26 mouse cellular contexts compared by ENCODE assay signal in genomic region chr6:72206021-72206420, GRCm38 (mm10). TPM values are rescaled to one million over a fixed set of nuclear protein-coding genes. Genes with fewer than 3 reads are reported as not detected.
DNase-seq lines count a peak whose midpoint lies in the region; ATAC-seq lines count a peak whose summit lies in the region.
"Had no signal": no experiment of that assay in that cellular context is flagged by ENCODE, and none has a peak within 500 bp of the region (broad histone marks: within the 10 kb centered on the region; RNA-seq: fewer than 3 reads in every experiment).

No protein-coding gene starts in this region.

- WGBS in heart, embryonic 10.5 days, result 80% methylated on average over 9 of the region's 9 CpGs
- 28% methylated on average over 9 of the region's 9 CpGs for WGBS in limb, embryonic 11.5 days
- WGBS in hindbrain, embryonic 11.5 days, result 78% methylated on average over 8 of the region's 9 CpGs

- H3K4me2 ChIP-seq in limb, embryonic 11.5 days (ENCODE audit: low read depth, severe bottlenecking), result no peak overlapping the region
- no peak overlapping the region for H3K4me2 ChIP-seq in hindbrain, embryonic 11.5 days (replicated peaks; ENCODE audit: low read depth, low read length)
- H3K4me2 ChIP-seq: embryonic facial prominence, embryonic 12.5 days; embryonic facial prominence, embryonic 15.5 days; forebrain, embryonic 13.5 days; heart, embryonic 11.5 days; hindbrain, embryonic 14.5 days had no signal

- no peak overlapping the region for H3K9ac ChIP-seq in limb, embryonic 11.5 days (ENCODE audit: low read length)
- H3K9ac ChIP-seq in hindbrain, embryonic 11.5 days (ENCODE audit: low read depth, low read length), result no peak overlapping the region
- H3K9ac ChIP-seq: embryonic facial prominence, embryonic 12.5 days; embryonic facial prominence, embryonic 15.5 days; forebrain, embryonic 13.5 days; forebrain, postnatal 0 days; hindbrain, embryonic 14.5 days had no signal

- no peak overlapping the region for H3K4me3 ChIP-seq in heart, embryonic 10.5 days
- H3K4me3 ChIP-seq in limb, embryonic 11.5 days (ENCODE audit: low read depth, low read length), result no peak overlapping the region
- no peak overlapping the region for H3K4me3 ChIP-seq in hindbrain, embryonic 11.5 days (ENCODE audit: low read depth, low read length)
- H3K4me3 ChIP-seq: embryonic facial prominence, embryonic 12.5 days; embryonic facial prominence, embryonic 15.5 days; erythroblast, embryonic 14.5 days; forebrain, embryonic 13.5 days; heart, adult 2 months had no signal

- H3K27me3 ChIP-seq in heart, embryonic 10.5 days (ENCODE audit: insufficient read depth, poor library complexity, severe bottlenecking), result peaks cover 9% of the 10 kb centered on the region
- no peaks in the 10 kb centered on the region for H3K27me3 ChIP-seq in limb, embryonic 11.5 days (ENCODE audit: control insufficient read depth, insufficient read depth, low read length)
- no peaks in the 10 kb centered on the region for H3K27me3 ChIP-seq in hindbrain, embryonic 11.5 days (ENCODE audit: control insufficient read depth, insufficient read depth, low read length)
- H3K27me3 ChIP-seq: embryonic facial prominence, embryonic 15.5 days; forebrain, embryonic 13.5 days had no signal

- peak; percentile 42; the same call in 1 of the 2 replicates for ATAC-seq in limb, embryonic 11.5 days (ENCODE audit: insufficient number of reproducible peaks, low FRiP score, low TSS enrichment, low read depth)
- ATAC-seq in erythroblast, adult 5-6 weeks (replicated peaks; ENCODE audit: low FRiP score, poor library complexity, severe bottlenecking), result no peak
- no peak for ATAC-seq in hindbrain, embryonic 11.5 days (ENCODE audit: low FRiP score)
- ATAC-seq: CD4-positive, CD25-positive, alpha-beta regulatory T cell, adult 4 months; forebrain, embryonic 13.5 days; forebrain, postnatal 0 days; hindbrain, postnatal 0 days; inflammation-experienced regulatory T-cells, adult 6 months; intestine, embryonic 16.5 days had no signal

- H3K9me3 ChIP-seq in heart, embryonic 10.5 days, result no peaks in the 10 kb centered on the region
- H3K9me3 ChIP-seq in limb, embryonic 11.5 days (ENCODE audit: control insufficient read depth, low read length), result no peaks in the 10 kb centered on the region
- no peaks in the 10 kb centered on the region for H3K9me3 ChIP-seq in hindbrain, embryonic 11.5 days (ENCODE audit: control insufficient read depth, low read length)
- H3K9me3 ChIP-seq: embryonic facial prominence, embryonic 12.5 days; embryonic facial prominence, embryonic 15.5 days; forebrain, embryonic 13.5 days had no signal

- H3K27ac ChIP-seq in heart, embryonic 10.5 days, result peak overlapping the region; percentile 23; the same call in 1 of the 2 replicates
- H3K27ac ChIP-seq in limb, embryonic 11.5 days (replicated peaks; ENCODE audit: low read depth, low read length), result no peak overlapping the region
- no peak overlapping the region for H3K27ac ChIP-seq in hindbrain, embryonic 11.5 days (ENCODE audit: low read depth, low read length)
- H3K27ac ChIP-seq: embryonic facial prominence, embryonic 12.5 days; embryonic facial prominence, embryonic 15.5 days; forebrain, embryonic 13.5 days; heart, adult 2 months; hindbrain, embryonic 14.5 days; hindbrain, postnatal 0 days had no signal

- H3K4me1 ChIP-seq in heart, embryonic 10.5 days, result peaks cover 46% of the 10 kb centered on the region
- peaks cover 16% of the 10 kb centered on the region for H3K4me1 ChIP-seq in limb, embryonic 11.5 days (ENCODE audit: control insufficient read depth, insufficient read depth, low read length)
- H3K4me1 ChIP-seq in hindbrain, embryonic 11.5 days (replicated peaks; ENCODE audit: control insufficient read depth, insufficient read depth, low read length), result 0 out of 2 replicates have a peak, but pooled peaks cover 2% of the 10 kb centered on the region

- DNase-seq in heart, embryonic 10.5 days (ENCODE audit: low spot score), result no peak
- DNase-seq in heart, adult 11 months, result no peak
- DNase-seq in forelimb bud, embryonic 11.5 days (ENCODE audit: low read depth, low spot score), result peak; percentile 58
- no peak for DNase-seq in limb, embryonic 11.5 days (ENCODE audit: low spot score)
- no peak for DNase-seq in hindbrain, embryonic 11.5 days (ENCODE audit: low spot score)
- DNase-seq: cerebellum, adult 11 months; cerebellum, adult 2 months; cerebellum, adult 9-11 months; cerebellum, postnatal 25 days; embryo, embryonic 11 days; forebrain, postnatal 0 days; gastrocnemius, postnatal 25 days; heart, adult 2 months had no signal

- peaks cover 28% of the 10 kb centered on the region for H3K36me3 ChIP-seq in heart, embryonic 10.5 days
- no peaks in the 10 kb centered on the region for H3K36me3 ChIP-seq in limb, embryonic 11.5 days (ENCODE audit: control insufficient read depth, insufficient read depth, low read length)
- no peaks in the 10 kb centered on the region for H3K36me3 ChIP-seq in hindbrain, embryonic 11.5 days (ENCODE audit: control insufficient read depth, insufficient read depth, low read length)

RNA-seq across cellular contexts. Expression of gene Atoh8, which starts 29.4 kb away (rescaled TPM):
- 10.9 and 15.7 TPM in 2 replicates for polyA plus RNA-seq in heart, embryonic 10.5 days (2016; fragmentation: Nextera tagmentation; extraction: Ambion mirVana)
- 22.3 and 22.9 TPM in 2 replicates for polyA plus RNA-seq in limb, embryonic 11.5 days (2014; fragmentation: Nextera tagmentation; extraction: Ambion mirVana)
- not detected in 2 replicates for total RNA-seq in erythroblast, adult 5-6 weeks (2015; ENCODE audit: low replicate concordance)
- not detected in 2 replicates for total RNA-seq in erythroblast, adult 5-6 weeks (2017; ENCODE audit: low replicate concordance)
- polyA plus RNA-seq in hindbrain, embryonic 11.5 days (2014; fragmentation: Nextera tagmentation; extraction: Ambion mirVana), result 9.2 and 9.6 TPM in 2 replicates
- total RNA-seq: hematopoietic stem cell, adult 5-6 weeks; MEL had no signal
- polyA plus RNA-seq: CD4-positive, CD25-positive, alpha-beta regulatory T cell, adult 4 months; erythroblast, embryonic 14.5 days; inflammation-experienced regulatory T-cells, adult 6 months had no signal
